Mouse (Mus musculus): ENCODE measurements around the gene 9030612E09Rik. TPM values are rescaled to one million over a fixed set of nuclear protein-coding genes. Genes with fewer than 3 reads are reported as not detected.

9030612E09Rik gene
- polyA plus RNA-seq, 1 experiment, result 1.9 TPM

DNA sequence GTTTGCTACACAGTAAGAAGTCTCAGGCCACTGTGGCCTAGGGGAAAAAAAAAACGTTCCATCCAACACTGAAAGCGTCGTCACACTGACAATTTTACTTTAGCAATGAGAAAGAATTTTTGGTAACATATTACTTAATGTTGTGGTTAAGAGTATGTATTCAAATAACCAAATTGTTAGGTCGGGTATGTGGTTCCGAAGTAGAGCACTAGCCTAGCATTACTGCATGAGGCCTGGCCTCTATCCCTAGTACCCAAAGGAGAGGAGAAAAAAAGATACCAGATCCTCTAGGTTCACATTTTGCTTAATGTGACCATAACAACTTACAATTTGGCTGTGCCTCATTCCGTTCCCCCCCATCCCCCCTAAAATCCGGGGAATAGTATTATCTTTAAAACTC is 46.0 kb downstream of the 9030612E09Rik start:
- Histone ChIP-seq H3K27ac (ENCODE audit: control insufficient read depth, insufficient read depth, low read depth, low read length, poor library complexity) (no peak overlapping the region), H3K4me3 (replicated peaks; ENCODE audit: control insufficient read depth, low read depth, low read length) (no peak overlapping the region), H3K4me1 (ENCODE audit: control insufficient read depth, insufficient read depth, low read length) (peaks cover 1% of the 10 kb centered on the region; the same call in 1 of the 2 replicates)
- TF ChIP-seq CTCF (IDR thresholded peaks at IDR 0.05; ENCODE audit: control insufficient read depth, insufficient read depth, low read length) (no peak), POLR2A (IDR thresholded peaks at IDR 0.05; ENCODE audit: borderline replicate concordance, control insufficient read depth, low read depth, low read length) (no peak)
- WGBS, result 4% methylated on average over 7 of the region's 7 CpGs

DNA sequence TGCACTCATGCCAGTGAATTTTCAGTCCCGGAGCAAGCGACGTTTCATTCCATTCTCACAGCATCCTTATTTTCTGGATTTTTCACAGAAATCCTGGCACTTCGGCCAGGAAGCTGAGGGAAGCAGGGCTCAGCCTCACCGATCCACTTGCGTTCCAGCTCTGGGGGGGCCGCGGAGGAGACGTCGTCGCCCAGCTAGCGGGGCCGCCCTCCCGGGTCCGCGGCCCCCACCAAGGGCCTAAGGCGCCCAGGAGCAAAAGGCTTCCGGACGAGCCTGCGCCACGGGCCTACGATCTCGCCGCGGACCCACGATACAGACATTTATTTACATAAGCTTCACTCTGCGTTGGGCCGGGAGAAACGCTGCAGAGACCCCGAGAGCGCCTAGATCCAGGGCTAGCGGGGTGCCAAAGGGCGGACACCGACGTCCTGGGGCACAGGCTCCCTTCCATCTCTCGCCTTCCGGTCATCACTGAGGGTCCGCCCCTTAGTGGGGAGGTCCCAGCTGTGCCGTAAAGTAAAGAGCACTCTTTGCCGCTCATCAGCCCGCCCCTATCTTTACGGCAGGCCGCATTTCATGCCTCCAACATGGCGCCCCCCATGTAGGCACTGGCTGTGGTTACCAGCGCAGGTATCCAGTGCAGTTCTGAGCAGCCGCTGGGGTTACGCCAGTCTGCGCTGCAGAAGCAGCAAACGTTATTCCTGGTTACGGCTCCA is 46.6 kb downstream of the 9030612E09Rik start, which contains the start of gene Pdss2:
Gene Pdss2 (plus strand): TSS at position 577 of the 716 bp plus-strand sequence.
- Histone ChIP-seq H3K4me3 (replicated peaks; ENCODE audit: control insufficient read depth, low read depth, low read length) (peak within 1 kb of the TSS; percentile 90), H3K27ac (ENCODE audit: control insufficient read depth, insufficient read depth, low read depth, low read length, poor library complexity) (peak within 1 kb of the TSS; percentile 91), H3K4me1 (ENCODE audit: control insufficient read depth, insufficient read depth, low read length) (peaks cover 1% of the 10 kb centered on the region; the same call in 1 of the 2 replicates)
- 0 out of 2 replicates have a peak, but pooled peaks have one; percentile 12 for TF ChIP-seq CTCF (IDR thresholded peaks at IDR 0.05; ENCODE audit: control insufficient read depth, insufficient read depth, low read length)
- peak; percentile 99 for TF ChIP-seq POLR2A (IDR thresholded peaks at IDR 0.05; ENCODE audit: borderline replicate concordance, control insufficient read depth, low read depth, low read length)
- under 1% methylated on average over 50 of the region's 50 CpGs for WGBS

DNA sequence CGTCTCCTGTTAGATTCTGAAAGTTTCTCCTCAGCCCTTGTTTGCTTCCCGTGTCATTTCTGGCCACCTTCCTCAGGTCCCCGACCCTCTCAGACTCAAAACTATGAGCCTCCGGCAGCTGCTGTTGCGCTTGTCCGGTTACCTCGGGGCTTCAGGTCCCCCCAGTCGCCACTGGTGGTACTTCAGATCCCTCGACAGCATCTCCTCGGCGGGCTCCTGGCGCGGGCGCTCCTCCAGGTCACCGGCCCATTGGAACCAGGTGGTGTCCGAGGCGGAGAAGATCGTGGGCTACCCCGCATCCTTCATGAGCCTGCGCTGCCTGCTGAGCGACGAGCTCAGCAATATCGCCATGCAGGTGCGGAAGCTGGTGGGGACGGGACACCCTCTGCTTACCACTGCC is 47.2 kb downstream of the 9030612E09Rik start:
- no peak for TF ChIP-seq CTCF (IDR thresholded peaks at IDR 0.05; ENCODE audit: control insufficient read depth, insufficient read depth, low read length)
- TF ChIP-seq POLR2A (IDR thresholded peaks at IDR 0.05; ENCODE audit: borderline replicate concordance, control insufficient read depth, low read depth, low read length), result no peak
- Histone ChIP-seq H3K27ac (ENCODE audit: control insufficient read depth, insufficient read depth, low read depth, low read length, poor library complexity) (peak overlapping the region; percentile 91), H3K4me3 (replicated peaks; ENCODE audit: control insufficient read depth, low read depth, low read length) (peak overlapping the region; percentile 90), H3K4me1 (ENCODE audit: control insufficient read depth, insufficient read depth, low read length) (peaks cover 1% of the 10 kb centered on the region; the same call in 1 of the 2 replicates)
- under 1% methylated on average over 25 of the region's 25 CpGs for WGBS

DNA sequence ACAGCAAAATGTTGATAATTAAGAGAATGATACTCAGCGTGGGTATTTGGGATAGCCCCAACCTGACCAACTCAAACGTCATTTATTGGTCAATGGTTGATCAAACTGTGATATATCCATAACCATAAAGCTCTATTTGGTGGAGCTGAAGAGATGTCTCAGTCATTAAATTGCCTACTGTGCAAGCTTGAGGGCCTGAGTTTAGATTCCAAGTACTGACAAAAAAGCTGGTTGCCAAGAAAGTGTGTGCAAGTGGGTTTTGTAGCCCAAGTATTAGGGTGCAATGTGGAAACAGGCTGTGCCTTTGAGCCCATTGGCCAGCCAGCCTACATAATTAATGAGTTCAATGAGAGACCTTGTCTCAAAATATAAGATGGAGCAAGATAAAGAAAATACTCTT is 48.9 kb downstream of the 9030612E09Rik start:
- peaks cover 1% of the 10 kb centered on the region; the same call in 1 of the 2 replicates for H3K4me1 ChIP-seq (ENCODE audit: control insufficient read depth, insufficient read depth, low read length)
- no peak overlapping the region for H3K27ac ChIP-seq (ENCODE audit: control insufficient read depth, insufficient read depth, low read depth, low read length, poor library complexity)
- H3K4me3 ChIP-seq (replicated peaks; ENCODE audit: control insufficient read depth, low read depth, low read length), result no peak overlapping the region
- 78% methylated on average over 2 of the region's 2 CpGs for WGBS
- TF ChIP-seq POLR2A (IDR thresholded peaks at IDR 0.05; ENCODE audit: borderline replicate concordance, control insufficient read depth, low read depth, low read length) (no peak), CTCF (IDR thresholded peaks at IDR 0.05; ENCODE audit: control insufficient read depth, insufficient read depth, low read length) (no peak)

Other genes starting within 250 kb of the 9030612E09Rik start
- 0.59 TPM in 1 of 2 replicates, not detected in the other for gene Sobp, start 174 bp upstream of the 9030612E09Rik start, polyA plus RNA-seq (2011; ENCODE audit: insufficient read depth, insufficient read length, low replicate concordance, missing spikeins)
- gene Pdss2, start 46.8 kb downstream of the 9030612E09Rik start, polyA plus RNA-seq (2011; ENCODE audit: insufficient read depth, insufficient read length, low replicate concordance, missing spikeins), result 2.3 and 10.9 TPM in 2 replicates

Measured in bone marrow, adult 2 months (tissue).